Mouse (Mus musculus) limb, embryonic 15.5 days (tissue): ENCODE measurements around the gene Fam160b1. TPM values are rescaled to one million over a fixed set of nuclear protein-coding genes. Genes with fewer than 3 reads are reported as not detected.

Experiments
- ATAC-seq: fragments of 200-750 bp; cut with Nextera tagmentation; 2 replicates; pipeline ENCODE4 v1.8.0; 2017; ENCODE audit warnings: low read depth, moderate TSS enrichment; ENCODE audit not compliant: insufficient number of reproducible peaks, low FRiP score, low TSS enrichment
- H3K27ac ChIP-seq: fragments of 300-500 bp; sonication (generic); 2 replicates; pipeline ENCODE4 v1.5.1; 2015; ENCODE audit warnings: moderate library complexity, mild to moderate bottlenecking, inconsistent platforms
- H3K27me3 ChIP-seq: fragments of 300-500 bp; sonication (generic); 2 replicates; pipeline ENCODE4 v1.6.1; 2015; ENCODE audit warnings: inconsistent platforms
- H3K36me3 ChIP-seq: fragments of 300-500 bp; sonication (generic); 2 replicates; pipeline ENCODE4 v1.6.1; 2015; ENCODE audit warnings: inconsistent platforms
- H3K4me1 ChIP-seq: fragments of 300-500 bp; sonication (generic); 2 replicates; pipeline ENCODE4 v1.6.1; 2015; ENCODE audit warnings: inconsistent platforms
- H3K4me2 ChIP-seq: fragments of 300-500 bp; sonication (generic); 2 replicates; pipeline ENCODE4 v1.6.1; 2015; ENCODE audit warnings: mild to moderate bottlenecking, inconsistent platforms
- H3K4me3 ChIP-seq: fragments of 300-500 bp; sonication (generic); 2 replicates; pipeline ENCODE4 v1.5.1; 2015; ENCODE audit warnings: mild to moderate bottlenecking, inconsistent platforms
- H3K9ac ChIP-seq: fragments of 300-500 bp; sonication (generic); 2 replicates; pipeline ENCODE4 v1.6.1; 2015; ENCODE audit warnings: inconsistent platforms
- H3K9me3 ChIP-seq: fragments of 300-500 bp; sonication (generic); 2 replicates; pipeline ENCODE4 v1.6.1; 2016; ENCODE audit warnings: inconsistent platforms
- WGBS: fragments of 180-500 bp; shearing (Covaris S2); methylation state at CpG from one replicate; pipeline ENCODE4 v1.1.7; 2015; 5-methylcytosine and 5-hydroxymethylcytosine counted together
- polyA plus RNA-seq: library from polyadenylated mRNA; unstranded; fragments of >200 nt; fragmentation: Nextera tagmentation; extraction: Ambion mirVana; gene quantifications from 2 replicates; pipeline ENCODE4 v1.2.1, GENCODE M21; 2015

Gene Fam160b1
- 13.3 and 17.4 TPM in 2 replicates for polyA plus RNA-seq

GRCm38 (mm10) chr19:57360341-57361130 lies at the start of gene Fam160b1:
Fam160b1 (plus strand) TSS chr19:57360680.
- peak within 1 kb of the TSS; percentile 59 for H3K4me2 ChIP-seq

GRCm38 (mm10) chr19:57313226-57313625 lies 47.3 kb upstream of the Fam160b1 start:
- Histone ChIP-seq H3K27ac (no peak overlapping the region), H3K27me3 (peaks cover 33% of the 10 kb centered on the region)
- 62% methylated on average over 10 of the region's 10 CpGs for WGBS

More at GRCm38 (mm10) chr19:57360341-57361130, at the start of gene Fam160b1:
- peak within 1 kb of the TSS; percentile 97 for H3K4me3 ChIP-seq
- H3K36me3 ChIP-seq, result no peaks in the 10 kb centered on the region
- no peaks in the 10 kb centered on the region for H3K27me3 ChIP-seq
- whole genome bisulfite sequencing, result under 1% methylated on average over 42 of the region's 70 CpGs
- no peaks in the 10 kb centered on the region for H3K9me3 ChIP-seq
- H3K9ac ChIP-seq, result peak within 1 kb of the TSS; percentile 99
- peaks cover 49% of the 10 kb centered on the region for H3K4me1 ChIP-seq
- ATAC-seq, result peak; percentile 90
- peak within 1 kb of the TSS; percentile 96 for H3K27ac ChIP-seq

GRCm38 (mm10) chr19:57313891-57314345 lies 46.6 kb upstream of the Fam160b1 start:
- Histone ChIP-seq H3K9me3 (no peaks in the 10 kb centered on the region), H3K4me1 (peaks cover 13% of the 10 kb centered on the region), H3K4me2 (peak overlapping the region; percentile 97), H3K36me3 (no peaks in the 10 kb centered on the region), H3K27ac (no peak overlapping the region), H3K9ac (no peak overlapping the region), H3K4me3 (peak overlapping the region; percentile 50), H3K27me3 (peaks cover 33% of the 10 kb centered on the region)
- 54% methylated on average over 3 of the region's 3 CpGs for WGBS
- no peak for ATAC-seq

More at GRCm38 (mm10) chr19:57313226-57313625, 47.3 kb upstream of the Fam160b1 start:
- H3K9me3 ChIP-seq, result no peaks in the 10 kb centered on the region
- no peak overlapping the region for H3K9ac ChIP-seq
- H3K36me3 ChIP-seq, result no peaks in the 10 kb centered on the region
- ATAC-seq, result no peak
- no peak overlapping the region for H3K4me3 ChIP-seq
- peaks cover 13% of the 10 kb centered on the region for H3K4me1 ChIP-seq
- no peak overlapping the region for H3K4me2 ChIP-seq

- Histone ChIP-seq H3K4me1 (peaks cover 13% of the 10 kb centered on the region), H3K36me3 (no peaks in the 10 kb centered on the region), H3K9ac (peak within 1 kb of the TSS; percentile 31), H3K9me3 (no peaks in the 10 kb centered on the region), H3K4me3 (peak within 1 kb of the TSS; percentile 50), H3K27ac (no peak within 1 kb of the TSS), H3K27me3 (peaks cover 33% of the 10 kb centered on the region), H3K4me2 (peak within 1 kb of the TSS; percentile 97)
- 1% methylated on average over 52 of the region's 52 CpGs for WGBS
- peak; percentile 61; the same call in 1 of the 2 replicates for ATAC-seq
Observed at GRCm38 (mm10) chr19:57314346-57315012, 46.0 kb upstream of the Fam160b1 start, which contains the start of gene Ablim1. Ablim1 (minus strand) TSS chr19:57314919.

- H3K4me3 ChIP-seq, result peak overlapping the region; percentile 50
- peak overlapping the region; percentile 97 for H3K4me2 ChIP-seq
- peak overlapping the region; percentile 31 for H3K9ac ChIP-seq
- no peak overlapping the region for H3K27ac ChIP-seq
- H3K27me3 ChIP-seq, result peaks cover 33% of the 10 kb centered on the region
- WGBS, result 45% methylated on average over 11 of the region's 11 CpGs
- H3K36me3 ChIP-seq, result no peaks in the 10 kb centered on the region
- ATAC-seq, result no peak
- no peaks in the 10 kb centered on the region for H3K9me3 ChIP-seq
- H3K4me1 ChIP-seq, result peaks cover 13% of the 10 kb centered on the region
Observed at GRCm38 (mm10) chr19:57315013-57315565, 45.4 kb upstream of the Fam160b1 start.

GRCm38 (mm10) chr19:57316597-57316996 lies 43.9 kb upstream of the Fam160b1 start:
- no peak overlapping the region for H3K4me3 ChIP-seq
- no peak for ATAC-seq
- no peak overlapping the region for H3K27ac ChIP-seq
- WGBS, result 85% methylated on average over 3 of the region's 3 CpGs
- H3K36me3 ChIP-seq, result no peaks in the 10 kb centered on the region
- H3K4me1 ChIP-seq, result peaks cover 13% of the 10 kb centered on the region
- no peaks in the 10 kb centered on the region for H3K9me3 ChIP-seq
- no peak overlapping the region for H3K4me2 ChIP-seq
- no peak overlapping the region for H3K9ac ChIP-seq
- peaks cover 33% of the 10 kb centered on the region for H3K27me3 ChIP-seq

- H3K9me3 ChIP-seq, result no peaks in the 10 kb centered on the region
- 76% methylated on average over 9 of the region's 9 CpGs for whole genome bisulfite sequencing
- no peak overlapping the region for H3K4me3 ChIP-seq
- H3K27me3 ChIP-seq, result peaks cover 2% of the 10 kb centered on the region; the same call in 1 of the 2 replicates
- no peak for ATAC-seq
- no peak overlapping the region for H3K9ac ChIP-seq
- H3K27ac ChIP-seq, result no peak overlapping the region
- no peaks in the 10 kb centered on the region for H3K36me3 ChIP-seq
- H3K4me1 ChIP-seq, result no peaks in the 10 kb centered on the region
- no peak overlapping the region for H3K4me2 ChIP-seq
Observed at GRCm38 (mm10) chr19:57320656-57321382, 39.7 kb upstream of the Fam160b1 start.

- Histone ChIP-seq H3K27me3 (no peaks in the 10 kb centered on the region), H3K36me3 (no peaks in the 10 kb centered on the region), H3K4me2 (no peak overlapping the region), H3K9ac (no peak overlapping the region), H3K27ac (no peak overlapping the region), H3K9me3 (no peaks in the 10 kb centered on the region), H3K4me3 (no peak overlapping the region), H3K4me1 (no peaks in the 10 kb centered on the region)
- ATAC-seq, result no peak
- 76% methylated on average over 3 of the region's 3 CpGs for WGBS
Observed at GRCm38 (mm10) chr19:57321839-57322238, 38.6 kb upstream of the Fam160b1 start.

GRCm38 (mm10) chr19:57322491-57322890 lies 38.0 kb upstream of the Fam160b1 start:
- H3K27me3 ChIP-seq, result no peaks in the 10 kb centered on the region
- ATAC-seq, result no peak
- 85% methylated on average over 4 of the region's 4 CpGs for WGBS
- H3K9me3 ChIP-seq, result no peaks in the 10 kb centered on the region
- H3K27ac ChIP-seq, result no peak overlapping the region
- H3K9ac ChIP-seq, result no peak overlapping the region
- no peaks in the 10 kb centered on the region for H3K36me3 ChIP-seq
- no peaks in the 10 kb centered on the region for H3K4me1 ChIP-seq
- no peak overlapping the region for H3K4me3 ChIP-seq
- H3K4me2 ChIP-seq, result no peak overlapping the region

GRCm38 (mm10) chr19:57323087-57323486 lies 37.4 kb upstream of the Fam160b1 start:
- Histone ChIP-seq H3K27ac (no peak overlapping the region), H3K4me2 (no peak overlapping the region), H3K9me3 (no peaks in the 10 kb centered on the region), H3K36me3 (no peaks in the 10 kb centered on the region), H3K9ac (no peak overlapping the region), H3K4me3 (no peak overlapping the region), H3K27me3 (no peaks in the 10 kb centered on the region), H3K4me1 (no peaks in the 10 kb centered on the region)
- no peak for ATAC-seq
- 73% methylated on average over 8 of the region's 8 CpGs for WGBS

- Histone ChIP-seq H3K4me2 (no peak overlapping the region), H3K4me1 (no peaks in the 10 kb centered on the region), H3K9ac (no peak overlapping the region), H3K36me3 (no peaks in the 10 kb centered on the region), H3K27me3 (no peaks in the 10 kb centered on the region), H3K27ac (no peak overlapping the region), H3K4me3 (no peak overlapping the region), H3K9me3 (no peaks in the 10 kb centered on the region)
- 32% methylated on average over 7 of the region's 7 CpGs for WGBS
- no peak for ATAC-seq
Observed at GRCm38 (mm10) chr19:57325748-57326300, 34.7 kb upstream of the Fam160b1 start.
